Mouse (Mus musculus): ENCODE measurements around the gene H2afx. TPM values are rescaled to one million over a fixed set of nuclear protein-coding genes. Genes with fewer than 3 reads are reported as not detected.
A peak's percentile ranks its signal among the peaks of the same experiment; 100 is the strongest.
"Not testable (repeated sequence)": the region's sequence is repeated elsewhere in the genome, so short reads cannot be mapped to it uniquely, and the experiment has no call there.

Gene H2afx
- total and polyA plus RNA-seq, 2 experiments from 2014 or later: 123 to 272 TPM

DNA sequence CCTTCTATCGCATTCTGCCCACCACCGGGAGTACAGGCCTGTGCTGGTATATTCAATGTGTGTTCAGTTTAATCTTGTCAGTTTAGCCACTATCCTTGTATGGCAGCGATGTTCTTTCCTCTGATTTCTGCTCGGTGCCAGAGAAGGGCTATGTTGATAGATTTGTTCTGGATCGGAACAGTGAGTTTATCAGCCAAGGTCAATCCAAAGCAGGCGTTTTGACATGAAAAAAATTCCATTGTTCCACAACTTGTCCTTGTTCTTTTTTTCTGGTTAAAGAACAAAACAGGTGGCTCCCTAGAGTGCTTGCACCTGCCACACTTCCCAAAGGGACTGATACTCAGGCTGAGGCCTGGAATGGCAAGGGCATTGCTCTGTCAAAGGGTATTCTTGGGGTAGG, 41.6 kb downstream of the H2afx start:
- TF ChIP-seq CTCF (IDR thresholded peaks at IDR 0.05; ENCODE audit: low read depth): no peak
- WGBS: 91% methylated on average over 6 of the region's 6 CpGs
- no peak overlapping the region for H3K9ac ChIP-seq (replicated peaks; ENCODE audit: low read length)
- peaks cover 9% of the 10 kb centered on the region for H3K4me1 ChIP-seq (ENCODE audit: insufficient read depth, low read length)
- DNase-seq (ENCODE audit: low spot score) (no peak), ATAC-seq (no peak)
- no peaks in the 10 kb centered on the region for H3K27me3 ChIP-seq (ENCODE audit: insufficient read depth, low read length)
- H3K4me3 ChIP-seq (ENCODE audit: low read length): no peak overlapping the region
- H3K9me3 ChIP-seq (ENCODE audit: low read length): no peaks in the 10 kb centered on the region
- no peak overlapping the region for H3K4me2 ChIP-seq (ENCODE audit: low read depth, low read length)
- H3K36me3 ChIP-seq (ENCODE audit: insufficient read depth, low read length): 0 out of 2 replicates have a peak, but pooled peaks cover under 1% of the 10 kb centered on the region
- no peak overlapping the region for H3K27ac ChIP-seq

- H3K9me3 ChIP-seq (ENCODE audit: low read length); H3K4me1 ChIP-seq (ENCODE audit: insufficient read depth, low read length); H3K4me3 ChIP-seq (ENCODE audit: low read length); ATAC-seq; H3K9ac ChIP-seq (replicated peaks; ENCODE audit: low read length); DNase-seq (ENCODE audit: low spot score); H3K4me2 ChIP-seq (ENCODE audit: low read depth, low read length); H3K27ac ChIP-seq; H3K27me3 ChIP-seq (ENCODE audit: insufficient read depth, low read length): not testable (repeated sequence)
- H3K36me3 ChIP-seq (ENCODE audit: insufficient read depth, low read length): peaks cover 13% of the 10 kb centered on the region
- 84% methylated on average over 2 of the region's 2 CpGs for WGBS
Observed at GRCm38 (mm10) chr9:44377335-44377734, 42.8 kb downstream of the H2afx start.

DNA sequence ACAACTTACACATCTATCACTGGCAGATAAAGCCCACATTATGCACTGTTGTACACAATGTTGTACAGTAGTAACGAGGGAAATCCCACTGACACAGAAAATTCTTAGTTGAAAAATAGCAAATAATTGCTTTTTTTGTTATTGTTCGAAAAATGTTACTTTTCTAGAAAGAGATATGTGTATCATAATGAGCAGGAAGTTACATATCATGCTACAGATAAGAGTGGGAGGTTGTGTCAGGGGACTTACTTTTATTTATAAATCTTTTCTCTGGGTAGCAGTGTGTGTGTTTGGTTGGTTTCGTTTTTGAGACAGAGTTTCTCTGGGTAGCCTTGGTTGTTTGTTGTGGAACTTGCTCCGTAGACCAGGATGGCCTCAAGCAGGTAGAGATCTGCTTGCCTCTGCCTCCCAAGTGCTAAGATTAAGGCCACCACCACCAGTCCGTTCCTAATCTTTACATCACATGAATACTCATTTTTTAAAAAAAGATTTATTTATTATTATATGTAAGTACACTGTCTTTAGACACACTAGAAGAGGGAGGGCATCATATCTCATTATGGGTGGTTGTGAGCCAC, 43.7 kb downstream of the H2afx start:
- Histone ChIP-seq H3K4me1 (ENCODE audit: insufficient read depth, low read length) (peaks cover 9% of the 10 kb centered on the region), H3K27me3 (ENCODE audit: insufficient read depth, low read length) (no peaks in the 10 kb centered on the region), H3K4me3 (ENCODE audit: low read length) (peak overlapping the region; percentile 87), H3K4me2 (ENCODE audit: low read depth, low read length) (peak overlapping the region; percentile 82), H3K9ac (replicated peaks; ENCODE audit: low read length) (peak overlapping the region; percentile 96; the same call in 1 of the 2 replicates), H3K27ac (peak overlapping the region; percentile 86; the same call in 1 of the 2 replicates), H3K36me3 (ENCODE audit: insufficient read depth, low read length) (peaks cover 22% of the 10 kb centered on the region), H3K9me3 (ENCODE audit: low read length) (no peaks in the 10 kb centered on the region)
- 88% methylated on average over 5 of the region's 5 CpGs for WGBS
- no peak for TF ChIP-seq CTCF (IDR thresholded peaks at IDR 0.05; ENCODE audit: low read depth)
- DNase-seq (ENCODE audit: low spot score) (no peak), ATAC-seq (no peak)

- Histone ChIP-seq H3K9me3 (ENCODE audit: low read length) (no peaks in the 10 kb centered on the region), H3K27me3 (ENCODE audit: insufficient read depth, low read length) (no peaks in the 10 kb centered on the region), H3K4me2 (ENCODE audit: low read depth, low read length) (peak within 1 kb of the TSS; percentile 82), H3K27ac (peak within 1 kb of the TSS; percentile 89), H3K36me3 (ENCODE audit: insufficient read depth, low read length) (peaks cover 30% of the 10 kb centered on the region), H3K4me3 (ENCODE audit: low read length) (peak within 1 kb of the TSS; percentile 87), H3K4me1 (ENCODE audit: insufficient read depth, low read length) (peaks cover 9% of the 10 kb centered on the region), H3K9ac (replicated peaks; ENCODE audit: low read length) (peak within 1 kb of the TSS; percentile 96)
- 2% methylated on average over 79 of the region's 83 CpGs for WGBS
- DNase-seq (ENCODE audit: low spot score) (peak; percentile 99), ATAC-seq (peak; percentile 99)
- TF ChIP-seq CTCF (IDR thresholded peaks at IDR 0.05; ENCODE audit: low read depth): peak; percentile 30
Observed at GRCm38 (mm10) chr9:44379054-44379834, 44.8 kb downstream of the H2afx start, which contains the start of gene Hyou1. Hyou1 (plus strand) TSS chr9:44379490.

DNA sequence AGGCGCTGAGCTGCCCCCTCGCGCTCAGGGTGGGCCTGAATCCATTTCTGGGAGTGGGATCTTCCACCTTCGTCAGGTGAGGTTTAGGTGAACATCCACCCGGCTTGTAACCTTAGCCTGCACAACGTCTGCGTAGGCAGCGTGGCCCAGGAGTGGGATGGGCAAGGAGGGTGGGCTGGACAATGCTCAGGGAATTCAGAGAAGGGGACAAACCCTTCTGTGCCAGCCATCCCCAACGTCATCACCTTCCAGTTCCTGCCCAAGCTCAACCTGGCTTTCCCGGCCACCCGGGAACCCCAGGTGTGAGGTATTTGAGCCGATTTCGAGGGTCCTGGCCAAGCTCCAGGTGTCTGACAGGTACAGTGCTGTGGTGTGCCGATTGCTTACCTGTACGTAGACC, 45.4 kb downstream of the H2afx start:
- no peaks in the 10 kb centered on the region for H3K27me3 ChIP-seq (ENCODE audit: insufficient read depth, low read length)
- peak overlapping the region; percentile 96 for H3K9ac ChIP-seq (replicated peaks; ENCODE audit: low read length)
- ATAC-seq (peak; percentile 14), DNase-seq (ENCODE audit: low spot score) (peak; percentile 19)
- peak overlapping the region; percentile 87 for H3K4me3 ChIP-seq (ENCODE audit: low read length)
- peak overlapping the region; percentile 82 for H3K4me2 ChIP-seq (ENCODE audit: low read depth, low read length)
- WGBS: 8% methylated on average over 15 of the region's 15 CpGs
- peaks cover 9% of the 10 kb centered on the region for H3K4me1 ChIP-seq (ENCODE audit: insufficient read depth, low read length)
- peak overlapping the region; percentile 89 for H3K27ac ChIP-seq
- peaks cover 36% of the 10 kb centered on the region for H3K36me3 ChIP-seq (ENCODE audit: insufficient read depth, low read length)
- H3K9me3 ChIP-seq (ENCODE audit: low read length): no peaks in the 10 kb centered on the region
- no peak for TF ChIP-seq CTCF (IDR thresholded peaks at IDR 0.05; ENCODE audit: low read depth)

DNA sequence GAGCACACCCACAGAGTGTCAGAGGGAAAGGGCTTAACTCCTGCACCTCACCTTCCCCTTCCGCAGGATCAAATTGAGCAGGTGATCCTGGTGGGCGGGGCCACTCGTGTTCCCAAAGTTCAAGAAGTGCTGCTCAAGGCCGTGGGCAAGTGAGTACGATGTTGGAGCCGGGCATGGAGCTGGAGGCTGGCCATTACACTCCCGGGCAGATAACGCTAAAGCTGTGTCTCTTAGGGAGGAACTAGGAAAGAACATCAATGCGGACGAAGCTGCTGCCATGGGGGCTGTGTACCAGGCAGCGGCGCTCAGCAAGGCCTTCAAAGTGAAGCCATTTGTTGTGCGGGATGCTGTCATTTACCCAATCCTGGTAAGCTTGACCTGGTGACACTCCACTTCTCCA, 50.1 kb downstream of the H2afx start:
- no peak for TF ChIP-seq CTCF (IDR thresholded peaks at IDR 0.05; ENCODE audit: low read depth)
- no peak for DNase-seq (ENCODE audit: low spot score)
- 95% methylated on average over 13 of the region's 13 CpGs for WGBS
- Histone ChIP-seq H3K36me3 (ENCODE audit: insufficient read depth, low read length) (peaks cover 78% of the 10 kb centered on the region), H3K4me1 (ENCODE audit: insufficient read depth, low read length) (peaks cover 9% of the 10 kb centered on the region), H3K4me3 (ENCODE audit: low read length) (no peak overlapping the region), H3K27ac (no peak overlapping the region), H3K9me3 (ENCODE audit: low read length) (no peaks in the 10 kb centered on the region), H3K27me3 (ENCODE audit: insufficient read depth, low read length) (no peaks in the 10 kb centered on the region), H3K9ac (replicated peaks; ENCODE audit: low read length) (no peak overlapping the region), H3K4me2 (ENCODE audit: low read depth, low read length) (no peak overlapping the region)
- ATAC-seq: no peak

Small RNAs within 50 kb of the gene (microRNA-seq; reads per million reads assigned to microRNA genes)
- gene Gm44335: 0 reads per million in 2 experiments

Other genes with a start within 250 kb of the H2afx start
- gene Mfrp, start 233.0 kb upstream of the H2afx start, total RNA-seq (2014; rRNA removed): 2.8 and 4.0 TPM in 2 replicates
- gene Mfrp, start 233.0 kb upstream of the H2afx start, polyA plus RNA-seq (2015; fragmentation: Nextera tagmentation; extraction: Ambion mirVana): 0.24 and 0.50 TPM in 2 replicates
- 36.7 and 39.5 TPM in 2 replicates for gene C1qtnf5, start 227.4 kb upstream of the H2afx start, total RNA-seq (2014; rRNA removed)
- 12.3 and 12.8 TPM in 2 replicates for gene C1qtnf5, start 227.4 kb upstream of the H2afx start, polyA plus RNA-seq (2015; fragmentation: Nextera tagmentation; extraction: Ambion mirVana)
- not detected in 2 replicates for gene Gm49380, start 221.2 kb upstream of the H2afx start, total RNA-seq (2014; rRNA removed)
- gene Gm49380, start 221.2 kb upstream of the H2afx start, polyA plus RNA-seq (2015; fragmentation: Nextera tagmentation; extraction: Ambion mirVana): 0.21 TPM in 1 of 2 replicates, not detected in the other
- gene Rnf26, start 221.2 kb upstream of the H2afx start, total RNA-seq (2014; rRNA removed): 17.5 and 24.3 TPM in 2 replicates
- gene Rnf26, start 221.2 kb upstream of the H2afx start, polyA plus RNA-seq (2015; fragmentation: Nextera tagmentation; extraction: Ambion mirVana): 38.0 and 41.1 TPM in 2 replicates
- gene Mcam, start 200.2 kb upstream of the H2afx start, total RNA-seq (2014; rRNA removed): 23.7 and 29.5 TPM in 2 replicates
- 8.0 and 9.0 TPM in 2 replicates for gene Mcam, start 200.2 kb upstream of the H2afx start, polyA plus RNA-seq (2015; fragmentation: Nextera tagmentation; extraction: Ambion mirVana)
- 24.2 and 30.5 TPM in 2 replicates for gene Cbl, start 100.6 kb upstream of the H2afx start, total RNA-seq (2014; rRNA removed)
- gene Cbl, start 100.6 kb upstream of the H2afx start, polyA plus RNA-seq (2015; fragmentation: Nextera tagmentation; extraction: Ambion mirVana): 13.2 and 14.3 TPM in 2 replicates
- 1.0 TPM in 1 of 2 replicates, not detected in the other for gene Ccdc153, start 94.0 kb upstream of the H2afx start, total RNA-seq (2014; rRNA removed)
- gene Ccdc153, start 94.0 kb upstream of the H2afx start, polyA plus RNA-seq (2015; fragmentation: Nextera tagmentation; extraction: Ambion mirVana): 2.2 and 2.6 TPM in 2 replicates
- gene Pdzd3, start 83.2 kb upstream of the H2afx start, total RNA-seq (2014; rRNA removed): 0.31 TPM in 1 of 2 replicates, not detected in the other
- 0.13 and 0.34 TPM in 2 replicates for gene Pdzd3, start 83.2 kb upstream of the H2afx start, polyA plus RNA-seq (2015; fragmentation: Nextera tagmentation; extraction: Ambion mirVana)
- gene Nlrx1, start 66.1 kb upstream of the H2afx start, total RNA-seq (2014; rRNA removed): 5.7 and 12.7 TPM in 2 replicates
- 5.1 and 6.9 TPM in 2 replicates for gene Nlrx1, start 66.1 kb upstream of the H2afx start, polyA plus RNA-seq (2015; fragmentation: Nextera tagmentation; extraction: Ambion mirVana)
- gene Abcg4, start 46.1 kb upstream of the H2afx start, total RNA-seq (2014; rRNA removed): 59.1 and 69.6 TPM in 2 replicates
- 21.0 and 24.1 TPM in 2 replicates for gene Abcg4, start 46.1 kb upstream of the H2afx start, polyA plus RNA-seq (2015; fragmentation: Nextera tagmentation; extraction: Ambion mirVana)
- gene Hinfp, start 29.0 kb upstream of the H2afx start, total RNA-seq (2014; rRNA removed): 28.4 and 38.6 TPM in 2 replicates
- 14.8 and 15.2 TPM in 2 replicates for gene Hinfp, start 29.0 kb upstream of the H2afx start, polyA plus RNA-seq (2015; fragmentation: Nextera tagmentation; extraction: Ambion mirVana)
- gene C2cd2l, start 14.4 kb upstream of the H2afx start, total RNA-seq (2014; rRNA removed): 50.5 and 55.6 TPM in 2 replicates
- gene C2cd2l, start 14.4 kb upstream of the H2afx start, polyA plus RNA-seq (2015; fragmentation: Nextera tagmentation; extraction: Ambion mirVana): 19.6 and 22.8 TPM in 2 replicates
- gene Dpagt1, start 8.7 kb upstream of the H2afx start, total RNA-seq (2014; rRNA removed): 16.4 and 24.6 TPM in 2 replicates
- gene Dpagt1, start 8.7 kb upstream of the H2afx start, polyA plus RNA-seq (2015; fragmentation: Nextera tagmentation; extraction: Ambion mirVana): 30.9 and 34.9 TPM in 2 replicates
- 38.7 and 38.8 TPM in 2 replicates for gene Hmbs, start 9.5 kb downstream of the H2afx start, total RNA-seq (2014; rRNA removed)
- 64.3 and 67.3 TPM in 2 replicates for gene Hmbs, start 9.5 kb downstream of the H2afx start, polyA plus RNA-seq (2015; fragmentation: Nextera tagmentation; extraction: Ambion mirVana)
- 41.6 and 53.2 TPM in 2 replicates for gene Vps11, start 27.0 kb downstream of the H2afx start, total RNA-seq (2014; rRNA removed)
- 39.3 and 39.9 TPM in 2 replicates for gene Vps11, start 27.0 kb downstream of the H2afx start, polyA plus RNA-seq (2015; fragmentation: Nextera tagmentation; extraction: Ambion mirVana)
- 60.6 and 95.7 TPM in 2 replicates for gene Hyou1, start 44.8 kb downstream of the H2afx start, total RNA-seq (2014; rRNA removed)
- gene Hyou1, start 44.8 kb downstream of the H2afx start, polyA plus RNA-seq (2015; fragmentation: Nextera tagmentation; extraction: Ambion mirVana): 15.5 and 17.4 TPM in 2 replicates
- gene Slc37a4, start 62.2 kb downstream of the H2afx start, total RNA-seq (2014; rRNA removed): 72.7 and 93.9 TPM in 2 replicates
- 40.2 and 40.3 TPM in 2 replicates for gene Slc37a4, start 62.2 kb downstream of the H2afx start, polyA plus RNA-seq (2015; fragmentation: Nextera tagmentation; extraction: Ambion mirVana)
- 190 and 229 TPM in 2 replicates for gene Rps25, start 72.4 kb downstream of the H2afx start, total RNA-seq (2014; rRNA removed)
- 1,650 and 1,709 TPM in 2 replicates for gene Rps25, start 72.4 kb downstream of the H2afx start, polyA plus RNA-seq (2015; fragmentation: Nextera tagmentation; extraction: Ambion mirVana)
- gene Trappc4, start 72.9 kb downstream of the H2afx start, total RNA-seq (2014; rRNA removed): 108 and 120 TPM in 2 replicates
- 293 and 307 TPM in 2 replicates for gene Trappc4, start 72.9 kb downstream of the H2afx start, polyA plus RNA-seq (2015; fragmentation: Nextera tagmentation; extraction: Ambion mirVana)
- 14.7 and 23.6 TPM in 2 replicates for gene Ccdc84, start 83.9 kb downstream of the H2afx start, total RNA-seq (2014; rRNA removed)
- 26.0 and 31.1 TPM in 2 replicates for gene Ccdc84, start 83.9 kb downstream of the H2afx start, polyA plus RNA-seq (2015; fragmentation: Nextera tagmentation; extraction: Ambion mirVana)
- not detected in 2 replicates for gene Foxr1, start 106.4 kb downstream of the H2afx start, total RNA-seq (2014; rRNA removed)
- gene Foxr1, start 106.4 kb downstream of the H2afx start, polyA plus RNA-seq (2015; fragmentation: Nextera tagmentation; extraction: Ambion mirVana): not detected in 2 replicates
- gene Upk2, start 120.3 kb downstream of the H2afx start, total RNA-seq (2014; rRNA removed): not detected in 2 replicates
- not detected in 2 replicates for gene Upk2, start 120.3 kb downstream of the H2afx start, polyA plus RNA-seq (2015; fragmentation: Nextera tagmentation; extraction: Ambion mirVana)
- gene Bcl9l, start 148.1 kb downstream of the H2afx start, total RNA-seq (2014; rRNA removed): 32.7 and 44.5 TPM in 2 replicates
- gene Bcl9l, start 148.1 kb downstream of the H2afx start, polyA plus RNA-seq (2015; fragmentation: Nextera tagmentation; extraction: Ambion mirVana): 7.8 and 8.4 TPM in 2 replicates
- gene Cxcr5, start 227.2 kb downstream of the H2afx start, total RNA-seq (2014; rRNA removed): not detected in 2 replicates
- gene Cxcr5, start 227.2 kb downstream of the H2afx start, polyA plus RNA-seq (2015; fragmentation: Nextera tagmentation; extraction: Ambion mirVana): not detected in 2 replicates